Mouse (Mus musculus): ENCODE measurements around the gene Lrch1.

Gene Lrch1

GRCm38 (mm10) chr14:74884920-74885319 lies 62.8 kb downstream of the Lrch1 start:
- DNase-seq, result no peak

GRCm38 (mm10) chr14:74884024-74884680 lies 63.5 kb downstream of the Lrch1 start:
- peak; percentile 57 for DNase-seq

DNA sequence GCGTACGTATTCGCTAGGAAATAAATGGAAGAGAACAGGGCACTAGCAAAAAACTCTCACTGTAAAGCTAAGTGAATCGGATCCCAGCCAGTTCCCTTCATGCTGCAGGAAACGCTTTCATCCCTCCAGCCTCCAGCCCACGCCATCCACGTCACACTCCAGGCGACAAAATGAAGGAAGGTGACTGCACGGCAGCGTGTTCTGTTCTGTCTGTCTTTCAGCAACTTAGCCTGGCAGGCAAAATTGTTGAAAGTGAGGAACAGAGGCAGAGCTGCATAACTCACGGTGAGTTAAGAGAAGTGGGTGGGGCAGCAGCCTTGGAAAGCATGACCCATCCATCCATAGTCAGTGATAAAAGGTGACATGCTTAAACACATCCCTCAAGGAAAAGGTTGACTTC lies 64.5 kb downstream of the Lrch1 start:
- DNase-seq, result peak; percentile 42

DNA sequence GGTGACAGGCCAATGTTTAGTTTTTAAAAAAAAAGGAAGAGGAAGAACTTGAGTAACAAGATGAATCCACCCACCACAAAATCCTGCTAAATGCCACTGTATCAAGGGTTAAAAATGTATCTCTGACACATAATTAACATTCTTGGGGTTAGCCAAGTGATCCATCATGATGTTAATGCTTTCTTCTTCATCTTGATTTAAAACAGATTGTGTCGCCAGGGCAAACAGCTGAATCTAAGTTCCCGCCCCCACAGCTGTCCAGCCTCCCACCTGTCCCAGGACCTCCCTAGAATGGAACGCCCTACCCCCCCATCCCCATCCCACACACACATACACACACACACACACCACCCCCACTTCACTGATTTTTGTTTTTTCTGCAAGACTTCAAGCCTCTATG lies 64.9 kb downstream of the Lrch1 start:
- DNase-seq, result no peak

- no peak for DNase-seq
These were observed 66.8 kb downstream of the Lrch1 start for GRCm38 (mm10) chr14:74880868-74881267.

GRCm38 (mm10) chr14:74879480-74879879 lies 68.2 kb downstream of the Lrch1 start:
- DNase-seq, result no peak

DNA sequence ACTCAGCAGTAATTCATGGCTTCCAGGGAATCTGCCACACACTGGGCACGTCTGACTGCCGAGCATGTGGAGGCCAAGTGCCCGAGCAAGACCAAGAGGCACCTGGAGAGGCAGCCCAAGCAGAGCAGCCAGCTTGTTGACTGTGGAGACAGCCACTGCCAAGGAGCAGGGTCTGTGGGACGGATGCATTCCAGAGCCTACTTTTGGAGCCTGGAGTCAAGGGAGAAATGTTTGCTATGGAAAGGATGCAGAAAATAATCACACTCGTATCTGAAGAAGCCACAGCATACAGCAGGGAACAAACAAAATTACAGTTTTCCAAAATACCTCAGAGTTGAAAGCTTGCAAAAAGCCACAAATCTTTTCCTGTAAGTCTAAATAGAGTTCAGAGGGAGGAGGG lies 70.4 kb downstream of the Lrch1 start:
- no peak for DNase-seq

DNA sequence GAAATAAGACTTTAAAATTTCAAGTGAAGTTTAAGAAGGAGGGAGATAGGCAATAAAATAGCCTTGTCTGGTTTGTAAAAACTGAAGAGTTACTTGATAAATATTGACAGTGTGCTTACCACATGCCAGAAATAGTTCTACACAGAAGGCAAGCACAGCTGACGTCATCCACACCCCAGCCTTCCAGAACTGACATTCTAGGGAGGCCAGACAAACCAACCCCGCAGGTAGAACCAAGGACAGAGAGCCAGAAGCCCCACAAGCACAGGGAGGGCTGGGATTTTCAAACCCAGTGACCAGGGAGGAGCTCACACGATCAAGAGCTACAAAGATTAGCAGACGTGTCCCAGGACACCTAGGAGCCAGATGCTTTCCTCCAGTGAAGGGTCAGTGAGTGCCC lies 76.5 kb downstream of the Lrch1 start:
- no peak for DNase-seq

DNA sequence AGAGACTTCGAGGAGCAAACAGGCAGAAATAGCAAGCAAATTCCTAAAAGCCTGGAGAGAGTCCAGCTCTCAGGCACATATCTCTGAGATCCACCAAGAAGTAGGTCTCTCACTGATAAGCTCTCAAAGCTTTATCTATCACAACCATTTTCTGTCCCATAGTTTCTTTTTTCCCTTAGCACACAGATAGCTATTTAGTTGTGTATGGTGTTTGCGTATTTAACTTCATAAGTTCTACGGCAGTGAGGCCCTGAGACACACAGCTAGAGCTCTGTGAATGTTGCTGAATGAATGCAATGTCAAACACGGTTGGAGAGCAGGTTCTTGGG lies 78.8 kb downstream of the Lrch1 start:
- no peak for DNase-seq

DNA sequence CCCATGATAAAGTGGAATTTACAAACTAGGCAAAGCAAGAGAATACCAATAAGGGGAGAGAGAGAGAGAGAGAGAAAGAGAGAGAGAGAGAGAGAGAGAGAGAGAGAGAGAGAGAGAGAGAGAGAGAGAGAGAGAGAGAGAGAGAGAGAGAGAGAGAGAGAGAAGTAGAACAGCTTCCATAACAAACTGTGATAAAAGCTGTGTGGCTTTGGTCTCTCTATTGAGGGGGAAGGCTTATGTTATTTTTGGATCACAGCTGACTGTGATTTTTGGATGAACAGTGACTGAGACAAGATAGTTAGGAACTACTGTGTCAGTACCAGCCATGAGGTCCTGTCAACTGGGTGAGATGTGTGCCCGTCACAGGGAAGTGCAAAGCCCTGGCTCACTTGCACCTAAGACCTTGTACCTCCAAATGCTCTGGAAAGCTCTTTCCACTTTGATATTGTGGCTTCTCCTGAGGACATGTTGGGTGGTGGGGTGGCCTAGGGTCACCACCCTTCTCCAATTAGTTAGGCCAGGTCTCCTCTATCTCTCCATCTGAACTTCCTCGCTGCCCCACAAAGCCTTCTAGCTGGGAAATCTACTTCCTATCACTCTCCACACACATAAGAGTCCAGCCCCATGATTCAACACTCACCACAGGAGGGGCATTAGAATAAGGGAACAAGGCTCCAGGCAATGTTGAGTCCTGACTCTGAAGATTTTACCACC lies 79.3 kb downstream of the Lrch1 start:
- no peak for DNase-seq

DNA sequence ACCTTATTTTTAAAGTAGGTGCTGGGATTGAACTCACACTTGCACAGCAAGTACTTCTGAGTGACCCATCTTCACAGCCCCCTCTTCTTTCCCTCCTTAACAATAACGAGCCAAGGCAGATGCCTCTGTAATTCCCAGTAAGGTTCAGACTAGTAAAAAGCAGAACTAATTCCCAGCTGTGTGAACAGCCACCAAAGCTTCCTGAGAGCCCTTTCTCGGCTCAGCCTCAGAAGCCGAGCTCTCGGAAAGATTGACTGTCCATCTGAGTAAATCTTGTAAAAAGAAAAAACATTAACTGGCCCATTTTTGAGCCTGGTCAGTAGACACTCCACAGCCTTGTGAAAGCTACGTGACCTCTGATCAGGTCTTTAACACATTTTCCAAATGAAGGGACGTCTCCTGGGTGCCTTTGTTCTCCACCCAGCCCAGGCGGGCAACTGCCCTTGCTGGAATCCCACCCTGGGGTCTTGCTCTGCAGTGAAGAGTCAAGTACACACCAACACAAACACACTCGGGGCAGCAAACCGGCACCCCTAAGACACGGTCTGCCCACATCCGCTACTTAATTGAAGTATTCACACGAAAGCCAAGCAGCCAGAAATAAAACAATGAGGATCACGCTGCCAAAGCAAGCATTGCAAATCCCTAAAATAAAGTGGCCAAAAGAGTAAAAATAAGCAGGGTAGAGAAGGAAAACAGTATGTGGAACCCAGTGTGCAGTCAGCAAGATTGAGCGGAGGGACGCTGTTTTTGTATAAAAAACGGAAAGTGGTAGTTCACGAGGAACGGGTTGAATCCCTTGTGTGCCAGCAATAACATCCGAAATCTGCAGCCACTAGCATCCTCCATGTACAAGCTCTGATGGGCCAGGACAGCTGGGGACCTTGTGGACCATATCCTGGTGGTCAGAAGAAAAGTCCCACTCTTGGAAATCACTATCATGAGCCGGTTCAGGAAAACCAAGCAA lies 80.3 kb downstream of the Lrch1 start:
- DNase-seq, result no peak

DNA sequence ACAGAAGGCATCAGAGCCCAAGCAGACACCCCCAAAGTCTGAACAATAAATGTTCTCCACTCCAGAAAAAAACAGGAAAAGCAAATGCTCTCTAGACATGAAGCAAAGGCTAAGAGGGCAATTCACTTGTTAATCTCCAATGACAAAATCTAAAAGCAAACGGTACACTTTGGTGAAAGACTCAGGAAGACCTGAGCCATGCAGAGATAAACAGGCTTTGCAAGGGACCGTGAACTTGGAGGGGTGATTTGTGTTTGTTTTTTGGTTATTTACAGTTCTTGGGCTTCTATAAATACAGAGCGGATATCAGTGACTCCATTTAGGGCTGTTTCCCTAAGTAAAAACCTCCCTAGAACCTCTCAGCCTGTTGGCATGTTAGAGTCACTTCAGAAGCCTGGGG lies 81.9 kb downstream of the Lrch1 start:
- no peak for DNase-seq

- DNase-seq, result no peak
These were observed 82.7 kb downstream of the Lrch1 start for GRCm38 (mm10) chr14:74864805-74865483.

GRCm38 (mm10) chr14:74861456-74861855 lies 86.2 kb downstream of the Lrch1 start:
- no peak for DNase-seq

DNA sequence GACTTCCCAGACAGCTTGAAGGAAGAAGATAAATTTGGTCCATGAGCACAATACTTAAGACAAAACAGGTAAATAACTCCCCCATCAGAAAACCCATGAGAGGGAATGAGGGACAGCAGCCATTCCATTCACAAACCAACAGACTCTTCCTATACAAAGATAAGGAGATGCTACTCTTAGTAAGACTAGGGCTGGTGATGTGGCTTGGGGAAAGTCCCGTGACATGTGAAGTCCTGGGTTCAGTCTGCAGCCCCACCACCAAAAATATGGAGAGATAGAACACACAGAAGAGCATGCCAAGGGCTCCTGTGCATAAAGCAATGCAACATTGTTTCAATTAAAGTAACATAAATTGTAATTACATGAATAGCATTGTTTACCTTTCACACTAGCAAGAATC lies 88.5 kb downstream of the Lrch1 start:
- DNase-seq, result no peak

DNA sequence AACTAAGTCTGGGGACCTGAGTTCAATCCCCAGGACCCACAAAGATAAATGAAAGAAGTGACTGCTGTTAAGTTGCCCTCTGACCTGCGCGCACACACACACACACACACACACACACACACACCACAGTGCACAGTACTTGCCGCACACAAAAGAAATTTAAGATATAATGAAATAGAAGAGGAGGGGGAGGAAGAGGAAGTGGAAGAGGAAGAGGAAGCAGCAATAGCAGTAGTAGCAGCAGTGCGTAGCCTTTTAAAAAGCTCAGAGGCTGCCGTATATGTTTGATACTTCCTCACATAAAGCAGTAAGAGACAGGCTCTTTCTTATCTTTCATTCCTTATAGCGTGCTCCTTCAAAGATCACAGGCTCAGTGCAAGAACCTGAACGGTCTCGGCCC lies 92.2 kb downstream of the Lrch1 start:
- DNase-seq, result no peak

- no peak for DNase-seq
These were observed 93.9 kb downstream of the Lrch1 start for GRCm38 (mm10) chr14:74853759-74854100.

DNA sequence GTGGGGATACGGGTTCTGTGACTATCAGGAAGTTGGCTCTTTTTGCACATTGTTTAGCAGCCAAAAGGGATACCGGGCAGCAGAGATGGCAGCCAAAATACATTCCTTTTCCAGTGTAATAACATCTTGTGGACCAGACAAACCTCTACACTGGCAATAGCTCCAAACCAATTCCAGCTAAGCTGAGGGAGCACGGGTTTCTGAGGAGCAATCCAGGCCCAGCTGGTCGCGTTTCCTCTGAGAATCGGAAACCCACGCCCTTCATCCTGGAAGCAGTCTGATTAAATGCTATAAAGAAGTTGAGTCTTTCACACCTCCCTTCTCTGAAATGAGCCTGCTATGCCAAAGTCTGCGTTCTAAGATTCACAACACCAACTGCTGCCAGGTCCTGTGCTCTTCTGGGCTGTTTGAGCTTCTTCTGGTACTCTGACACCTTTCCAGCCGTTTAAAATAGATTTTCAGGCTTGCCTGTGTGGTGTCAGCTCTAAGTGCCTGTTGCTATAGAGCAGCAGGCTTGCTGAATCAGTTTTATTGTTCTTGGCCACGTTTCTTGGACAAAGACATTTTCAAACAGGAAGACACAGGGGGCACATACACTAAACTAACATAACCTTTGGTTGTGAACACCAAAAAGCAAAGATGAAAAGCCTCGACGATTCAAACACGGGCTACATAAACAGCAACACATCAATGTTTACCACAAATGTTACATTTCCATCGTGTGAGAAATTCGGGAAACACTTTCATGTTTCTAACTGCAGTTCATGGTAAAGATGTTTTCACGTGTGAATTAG lies 94.5 kb downstream of the Lrch1 start:
- DNase-seq, result peak; percentile 39

DNA sequence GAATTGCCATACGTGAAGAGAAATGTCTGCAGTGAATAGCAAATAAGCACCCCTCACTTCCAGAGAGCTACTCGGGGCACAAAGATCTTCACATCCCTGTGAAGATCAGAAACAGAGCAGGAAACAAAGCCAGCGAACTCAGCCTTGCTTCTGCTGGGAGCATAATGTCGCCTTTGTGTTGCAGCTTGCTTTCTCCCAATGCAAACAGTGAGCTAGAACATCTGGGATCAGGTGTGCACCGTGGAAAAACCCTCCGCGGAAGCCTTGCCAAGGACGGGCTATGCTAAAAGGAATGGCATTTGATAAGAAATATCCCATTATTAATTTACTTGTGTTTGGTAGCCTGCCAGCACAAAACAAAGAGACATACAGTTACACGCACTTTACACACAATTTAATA lies 95.8 kb downstream of the Lrch1 start:
- DNase-seq, result no peak

DNA sequence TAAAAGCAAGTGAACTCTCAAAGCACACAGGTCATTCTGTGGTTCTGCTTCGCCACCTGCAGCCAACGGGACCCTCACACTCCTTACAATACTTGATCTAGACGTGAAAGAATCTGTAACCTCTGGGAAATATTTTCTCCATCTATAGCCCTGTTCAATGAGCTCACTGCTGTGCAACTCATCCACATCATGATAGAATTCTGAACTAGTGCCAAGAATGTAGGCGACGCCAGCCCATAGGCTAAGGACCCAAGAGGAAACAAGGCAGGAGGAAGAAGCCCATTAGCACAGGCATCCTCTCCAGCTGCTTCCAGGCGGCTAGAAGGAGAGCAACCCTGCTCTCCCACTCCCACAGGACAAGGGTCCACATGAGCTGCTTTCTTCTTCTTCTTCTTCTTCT lies 98.7 kb downstream of the Lrch1 start:
- DNase-seq, result no peak

- no peak for DNase-seq
These were observed 99.5 kb downstream of the Lrch1 start for GRCm38 (mm10) chr14:74848224-74848623.

DNA sequence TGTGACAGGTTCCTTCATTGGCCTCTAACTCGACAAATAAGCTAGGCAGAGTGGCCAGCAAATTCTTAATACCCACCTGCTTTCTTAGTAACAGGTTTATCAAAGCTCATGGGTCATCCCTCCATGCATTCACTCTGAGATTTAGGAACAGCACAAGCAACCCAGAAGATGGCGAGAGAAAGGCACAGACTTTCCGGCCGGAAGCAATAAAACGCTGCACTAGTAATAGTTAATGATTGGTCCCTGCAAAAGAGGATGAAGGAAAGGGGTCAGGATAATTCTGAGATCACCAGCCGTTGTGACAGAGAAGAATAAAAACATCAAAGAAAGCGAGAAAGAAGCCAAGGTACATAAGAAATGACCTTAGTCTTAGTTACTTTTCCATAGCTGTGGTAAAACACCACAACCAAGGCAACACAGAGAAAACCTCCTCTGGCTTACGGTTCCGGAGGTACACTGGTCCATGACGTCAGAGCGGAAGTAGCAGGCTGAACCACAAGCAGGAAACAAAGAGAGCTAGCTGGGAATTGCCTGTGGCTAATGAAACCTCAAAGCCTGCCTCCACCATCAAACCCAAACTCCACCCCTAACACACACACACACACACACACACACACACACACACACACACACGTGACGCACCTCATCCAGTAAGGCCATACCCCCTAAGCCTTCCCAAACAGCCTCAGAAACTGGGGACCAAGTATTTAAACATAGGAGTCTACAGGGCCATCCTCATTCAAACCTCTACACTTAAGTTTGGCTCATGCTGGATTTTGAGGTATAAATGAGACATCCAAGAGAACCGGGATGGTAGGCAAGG lies 100.2 kb downstream of the Lrch1 start:
- DNase-seq, result no peak
